Mouse (Mus musculus) cerebral cortex, adult 2 months (tissue): Measurements from ENCODE around the gene Eci2.

Experiments used
- WGBS: fragments of 180-500 bp; shearing (Covaris S2); methylation state at CpG from one replicate; pipeline ENCODE4 v1.1.7; 2018; 5-methylcytosine and 5-hydroxymethylcytosine counted together

Gene Eci2

GRCm38 (mm10) chr13:34993085-34993484 lies 33.8 kb downstream of the Eci2 start:
- 66% methylated on average over 4 of the region's 4 CpGs for WGBS

- WGBS, result 73% methylated on average over 4 of the region's 4 CpGs
Observed at GRCm38 (mm10) chr13:34991581-34992273, 35.2 kb downstream of the Eci2 start.

DNA sequence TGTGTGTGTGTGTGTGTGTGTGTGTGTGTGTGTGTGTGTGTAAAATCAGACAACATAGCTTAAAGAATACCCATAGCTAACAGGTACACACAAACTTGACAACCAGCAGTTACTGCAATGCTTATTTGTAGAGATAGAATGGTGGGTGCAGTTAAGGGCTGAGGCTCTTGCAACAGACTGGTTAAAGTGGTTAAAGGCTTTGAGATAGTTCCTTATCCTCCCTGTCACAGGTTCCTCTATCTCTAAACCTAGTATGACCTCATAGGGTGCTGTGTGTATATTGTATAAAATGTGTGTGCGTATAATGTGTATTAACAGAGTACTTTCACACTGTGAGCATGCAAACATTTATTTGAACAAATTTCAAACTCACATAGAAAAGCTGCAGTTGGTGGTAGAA lies 43.4 kb downstream of the Eci2 start:
- 100% methylated on average over 1 of the region's 1 CpGs for whole genome bisulfite sequencing

DNA sequence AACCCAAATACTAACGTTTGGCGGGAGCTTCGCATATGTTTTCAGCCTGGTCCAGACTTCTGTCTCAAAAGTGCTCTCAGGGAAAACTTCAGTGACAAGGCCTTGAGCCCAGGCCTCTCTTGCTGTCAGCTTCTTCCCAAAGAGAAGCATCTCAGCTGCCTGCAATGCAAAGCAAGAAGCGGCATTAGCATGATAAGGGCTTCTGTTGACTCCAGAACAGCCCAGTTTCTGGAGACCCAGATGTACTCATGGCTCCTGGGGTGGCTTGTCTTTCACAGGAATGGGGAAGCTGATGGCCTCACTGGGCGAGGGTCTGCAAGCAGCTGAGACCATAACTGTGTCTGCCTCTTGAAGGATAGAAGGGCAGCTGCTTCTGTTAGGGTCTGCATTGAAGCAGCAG lies 48.3 kb downstream of the Eci2 start:
- WGBS, result 85% methylated on average over 5 of the region's 5 CpGs

DNA sequence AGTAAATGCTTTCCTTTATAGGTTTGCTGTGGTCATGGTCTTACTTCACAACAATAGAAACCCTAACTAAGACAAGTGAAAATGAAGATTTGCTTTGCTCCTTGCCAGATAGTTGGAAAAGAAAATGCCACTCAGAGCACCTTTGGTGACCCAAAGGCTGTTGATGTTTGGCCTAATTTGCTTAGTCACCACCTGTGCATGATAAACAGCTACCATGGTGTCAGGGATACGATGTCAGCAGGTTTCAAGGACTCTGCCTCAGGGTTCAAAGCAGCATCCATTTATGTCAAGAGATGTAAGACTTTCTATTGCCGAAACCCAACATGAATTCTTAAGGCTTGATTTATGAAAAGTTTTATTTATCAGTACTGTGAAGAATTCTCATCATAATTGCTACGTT lies 49.5 kb downstream of the Eci2 start:
- WGBS, result 94% methylated on average over 3 of the region's 3 CpGs

DNA sequence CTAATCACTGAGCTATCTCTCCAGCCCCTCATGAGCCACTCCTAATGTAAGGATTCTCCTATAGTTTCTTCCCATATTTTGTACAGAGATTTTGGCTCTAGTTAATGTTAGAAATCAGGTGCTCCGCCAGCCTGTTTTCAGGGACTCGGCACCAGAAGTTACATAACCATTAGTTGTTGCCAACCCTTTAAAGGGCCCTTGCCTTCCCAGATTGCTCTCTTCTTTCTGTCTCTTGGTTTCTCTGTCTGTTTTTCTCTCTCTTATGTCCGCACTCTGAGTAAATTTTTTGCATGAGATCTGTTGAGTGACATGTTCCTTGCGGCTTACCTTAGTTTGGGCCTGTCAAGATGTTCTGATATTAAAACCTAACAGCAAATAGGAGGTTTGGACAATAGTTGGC lies 50.8 kb downstream of the Eci2 start:
- 82% methylated on average over 4 of the region's 4 CpGs for WGBS

GRCm38 (mm10) chr13:34973770-34974169 lies 53.1 kb downstream of the Eci2 start:
- WGBS, result 60% methylated on average over 1 of the region's 1 CpGs

GRCm38 (mm10) chr13:34973149-34973548 lies 53.7 kb downstream of the Eci2 start:
- 74% methylated on average over 1 of the region's 1 CpGs for WGBS

DNA sequence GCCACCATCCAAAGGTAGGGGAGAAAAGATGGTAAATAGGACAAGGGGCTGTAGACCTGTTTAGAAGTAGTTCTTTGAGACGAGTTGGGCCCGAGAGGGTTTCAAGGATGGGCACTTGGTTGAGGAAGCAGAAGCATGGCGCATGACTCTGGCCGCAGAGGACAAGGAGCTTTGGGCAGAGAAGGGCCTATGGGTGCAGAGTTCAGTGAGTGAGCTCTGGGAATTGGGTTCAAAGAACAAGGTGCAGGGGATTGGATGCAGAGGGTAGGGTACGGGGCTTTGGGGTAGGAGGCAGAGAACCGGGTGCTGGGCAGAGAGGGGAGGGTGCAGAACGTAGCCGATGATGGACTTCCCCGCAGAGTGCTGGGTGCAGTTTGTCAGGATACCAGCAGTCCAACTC lies 61.2 kb downstream of the Eci2 start:
- 86% methylated on average over 9 of the region's 9 CpGs for WGBS

GRCm38 (mm10) chr13:34964866-34965265 lies 62.0 kb downstream of the Eci2 start:
- 32% methylated on average over 5 of the region's 5 CpGs for WGBS

- 10% methylated on average over 14 of the region's 14 CpGs for WGBS
Observed at GRCm38 (mm10) chr13:34964419-34964818, 62.5 kb downstream of the Eci2 start.

GRCm38 (mm10) chr13:34963511-34964397 lies 63.1 kb downstream of the Eci2 start, which contains the start of gene Eci3:
TSS of gene Eci3 (minus strand) at chr13:34963810.
- 7% methylated on average over 32 of the region's 32 CpGs for WGBS

DNA sequence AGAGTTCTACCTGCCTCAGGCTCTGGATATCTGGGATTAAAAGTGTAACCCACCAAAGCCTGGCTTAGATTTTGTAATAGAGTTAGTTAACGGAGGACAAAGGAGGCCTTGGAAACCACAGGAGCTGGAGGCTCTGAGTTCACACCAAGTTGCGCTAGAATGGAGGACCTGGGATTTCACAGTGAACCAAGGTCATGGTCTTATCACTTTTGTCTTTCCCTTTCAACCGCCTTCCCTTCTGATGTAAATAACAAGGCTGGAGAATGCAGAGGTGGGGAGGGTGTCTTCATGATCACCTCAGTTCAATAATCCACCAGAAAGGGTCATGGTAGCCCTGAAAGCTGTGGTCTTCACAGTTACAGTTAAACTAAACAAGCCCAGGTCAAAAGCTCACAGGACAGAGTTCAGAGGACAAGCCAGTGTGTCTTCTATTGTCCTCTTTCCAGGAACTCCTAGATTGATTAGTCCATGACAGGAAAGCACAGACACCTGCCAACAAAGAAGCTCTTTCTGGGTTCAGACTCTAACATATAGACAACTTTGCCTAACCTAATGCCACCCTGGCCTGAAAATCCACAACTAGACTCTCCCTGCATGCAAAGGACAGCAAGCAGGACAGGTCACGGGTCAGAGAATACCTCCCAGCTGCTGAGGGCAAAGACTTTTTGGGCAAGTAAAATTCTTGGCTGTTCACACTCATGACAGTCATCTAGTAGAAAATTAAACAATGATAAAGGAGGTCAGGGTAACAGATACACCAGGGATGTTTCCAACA lies 65.7 kb downstream of the Eci2 start:
- 96% methylated on average over 4 of the region's 4 CpGs for WGBS

DNA sequence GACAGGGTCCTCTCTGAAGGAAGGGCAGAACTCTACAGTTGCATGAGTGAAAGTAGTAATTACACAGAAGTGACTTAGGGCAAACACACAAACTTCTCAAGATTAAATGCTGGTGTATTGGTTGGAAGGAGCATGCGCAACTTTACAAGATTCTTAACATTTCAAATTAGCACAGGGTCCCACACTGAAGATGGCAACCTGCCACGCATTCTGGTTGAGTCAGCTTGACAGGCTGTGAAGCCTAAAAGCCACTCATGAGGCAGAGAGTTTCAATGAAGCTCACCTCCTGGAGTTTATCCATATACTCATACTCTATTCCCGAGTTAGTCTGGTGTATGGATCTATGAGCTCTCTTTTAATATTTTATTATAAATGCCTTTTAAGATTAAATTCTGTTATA lies 68.7 kb downstream of the Eci2 start:
- 75% methylated on average over 3 of the region's 3 CpGs for WGBS

- 86% methylated on average over 4 of the region's 4 CpGs for WGBS
Observed at GRCm38 (mm10) chr13:34956901-34957300, 70.0 kb downstream of the Eci2 start.

GRCm38 (mm10) chr13:34951437-34951836 lies 75.5 kb downstream of the Eci2 start:
- WGBS, result 94% methylated on average over 2 of the region's 2 CpGs

- WGBS, result 58% methylated on average over 10 of the region's 10 CpGs
Observed at GRCm38 (mm10) chr13:34934931-34935644, 91.8 kb downstream of the Eci2 start.
